Mouse (Mus musculus) testis, adult 2 months (tissue): ENCODE results near the gene Wdr25.

Source experiments
- CTCF ChIP-seq: fragments of 200-500 bp; IDR thresholded peaks from 2 replicates; pipeline ENCODE4 v1.5.1; 2012; ENCODE audit warnings: low read depth, mild to moderate bottlenecking, inconsistent platforms, low read length, moderate library complexity; ENCODE audit not compliant: control insufficient read depth, insufficient read depth, insufficient replicate concordance
- POLR2A ChIP-seq: fragments of 200-500 bp; IDR thresholded peaks from 2 replicates; pipeline ENCODE4 v1.6.1; 2012; ENCODE audit warnings: low read depth, mild to moderate bottlenecking, inconsistent platforms, low read length, moderate library complexity; ENCODE audit not compliant: control insufficient read depth

DNA sequence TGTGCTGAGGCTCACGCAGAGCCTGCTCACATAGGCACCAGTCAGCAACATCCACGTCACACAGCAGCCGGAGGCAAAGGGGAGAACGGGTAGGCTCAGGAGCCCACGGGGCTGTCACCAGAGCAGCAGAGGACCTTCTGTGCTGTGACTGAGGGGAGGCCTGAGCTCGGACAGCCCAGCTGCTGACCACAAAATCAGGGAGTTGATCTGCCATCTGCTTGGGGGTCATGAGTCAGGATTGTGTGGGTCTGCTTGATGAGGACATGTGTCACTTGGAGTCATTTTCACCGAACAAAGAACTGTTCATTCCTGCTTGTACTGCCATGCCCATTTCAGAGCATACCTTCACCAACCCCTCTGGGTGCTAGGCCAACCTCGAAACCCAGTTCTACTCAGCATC lies 37.2 kb upstream of the Wdr25 start:
- no peak for TF ChIP-seq POLR2A
- TF ChIP-seq CTCF, result no peak
